Mouse (Mus musculus) cerebellum, postnatal 25 days (tissue): ENCODE results near the gene 4930544D05Rik.
A peak's percentile ranks its signal among the peaks of the same experiment; 100 is the strongest.

ENCODE experiments used
- DNase-seq, 2 experiments: peaks; one replicate each; pipeline ENCODE4 v3.0.0; 2021; ENCODE audit warnings: mixed read lengths in 2 of 2

The 4930544D05Rik gene

GRCm38 (mm10) chr11:70644564-70645103, 29.0 kb downstream of the 4930544D05Rik start:
- peak in 1 of 2 experiments; percentile 63 for DNase-seq

DNA sequence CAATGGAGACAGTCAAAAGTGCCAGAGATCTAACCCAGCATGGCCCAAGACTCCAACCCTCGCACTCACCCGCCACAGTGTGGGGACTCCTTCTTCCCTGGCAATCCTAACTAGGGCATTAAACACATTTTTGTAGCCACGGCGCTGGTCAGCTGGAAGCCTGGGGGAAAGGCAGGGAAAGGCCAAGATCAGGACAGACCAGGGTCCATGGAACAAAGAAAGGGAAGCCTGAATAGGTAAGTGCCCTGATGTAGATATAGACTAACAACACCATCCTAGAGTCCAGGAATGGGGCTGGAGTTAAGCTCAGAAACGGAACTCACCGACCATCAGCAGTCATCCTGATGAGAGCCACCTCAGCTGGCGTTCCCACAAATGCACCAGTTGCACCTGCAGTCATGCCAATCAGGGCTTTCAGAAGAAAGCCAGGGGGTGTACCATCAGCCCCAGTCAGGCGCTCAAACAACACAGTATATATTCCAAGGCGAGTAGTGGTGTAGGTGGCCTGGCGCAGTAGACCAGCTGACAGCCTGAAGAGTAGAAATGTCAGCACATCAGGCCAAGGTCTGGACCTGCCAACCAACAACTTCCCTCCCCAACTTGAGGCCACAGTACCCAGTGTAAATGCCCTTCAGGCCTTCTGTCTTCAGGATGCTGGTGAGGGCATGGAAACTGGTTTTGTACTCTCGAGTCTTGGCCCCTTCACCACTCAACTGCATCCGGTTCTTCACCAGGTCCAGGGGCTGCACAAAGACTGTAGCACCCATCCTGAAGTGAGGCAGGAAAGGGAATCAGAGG, 30.0 kb downstream of the 4930544D05Rik start:
- peak in 1 of 2 experiments; percentile 27 for DNase-seq

DNA sequence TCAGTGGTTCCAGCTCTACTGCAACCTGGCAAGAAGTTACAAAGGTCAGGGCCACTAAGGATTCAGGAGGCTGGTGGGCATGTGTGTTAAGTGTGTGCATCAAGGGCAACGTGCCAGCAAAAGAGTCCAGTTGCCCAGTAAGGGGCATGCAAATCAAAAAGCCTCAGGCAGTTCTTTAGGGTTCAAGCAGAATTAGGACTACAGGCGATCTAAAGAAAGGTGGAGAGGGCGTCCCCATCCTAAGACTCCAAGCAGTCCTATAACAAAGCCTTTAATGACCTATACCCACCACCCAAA, 30.6 kb downstream of the 4930544D05Rik start:
- DNase-seq, result peak; percentile 34 to 56

- DNase-seq, result peak; percentile 95 to 98
Measured at GRCm38 (mm10) chr11:70646691-70647650, 31.3 kb downstream of the 4930544D05Rik start, which contains the start of the genes Rnf167 and Slc25a11. Rnf167 (plus strand) TSS chr11:70647235. Slc25a11 (minus strand) TSS chr11:70647479.

DNA sequence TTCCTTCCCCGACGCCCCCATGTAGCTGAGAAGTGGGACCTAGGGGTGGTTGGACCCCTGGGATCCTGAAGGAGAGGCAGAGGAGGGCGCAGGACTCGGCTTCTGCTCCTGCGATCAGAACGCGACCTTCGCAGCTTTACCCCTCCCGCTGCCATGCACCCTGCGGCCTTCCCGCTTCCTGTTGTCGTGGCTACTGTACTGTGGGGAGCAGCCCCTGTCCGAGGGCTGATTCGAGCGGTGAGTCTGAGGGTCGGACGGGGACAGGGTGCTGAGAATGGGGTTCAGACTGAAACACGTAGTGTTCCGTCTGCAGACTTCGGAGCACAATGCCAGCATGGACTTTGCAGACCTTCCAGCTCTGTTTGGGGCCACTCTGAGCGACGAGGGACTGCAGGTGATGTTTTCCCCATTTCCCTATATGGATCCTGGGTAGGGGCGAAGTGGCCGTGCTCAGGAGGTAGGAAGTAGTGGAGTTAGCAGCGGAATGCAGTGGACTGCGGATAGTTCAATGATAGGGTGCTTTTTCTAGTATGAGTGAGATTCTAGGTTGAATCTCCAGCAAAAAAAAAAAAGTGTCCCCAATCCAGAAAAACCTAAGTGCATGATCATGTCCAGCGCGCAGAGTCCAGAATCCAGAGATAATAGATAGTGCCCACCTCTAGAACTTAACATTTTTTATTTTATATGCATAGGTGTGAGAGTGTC, 32.2 kb downstream of the 4930544D05Rik start:
- peak; percentile 39 to 53 for DNase-seq

GRCm38 (mm10) chr11:70648512-70648911, 32.9 kb downstream of the 4930544D05Rik start:
- DNase-seq, result peak in 1 of 2 experiments; percentile 2

DNA sequence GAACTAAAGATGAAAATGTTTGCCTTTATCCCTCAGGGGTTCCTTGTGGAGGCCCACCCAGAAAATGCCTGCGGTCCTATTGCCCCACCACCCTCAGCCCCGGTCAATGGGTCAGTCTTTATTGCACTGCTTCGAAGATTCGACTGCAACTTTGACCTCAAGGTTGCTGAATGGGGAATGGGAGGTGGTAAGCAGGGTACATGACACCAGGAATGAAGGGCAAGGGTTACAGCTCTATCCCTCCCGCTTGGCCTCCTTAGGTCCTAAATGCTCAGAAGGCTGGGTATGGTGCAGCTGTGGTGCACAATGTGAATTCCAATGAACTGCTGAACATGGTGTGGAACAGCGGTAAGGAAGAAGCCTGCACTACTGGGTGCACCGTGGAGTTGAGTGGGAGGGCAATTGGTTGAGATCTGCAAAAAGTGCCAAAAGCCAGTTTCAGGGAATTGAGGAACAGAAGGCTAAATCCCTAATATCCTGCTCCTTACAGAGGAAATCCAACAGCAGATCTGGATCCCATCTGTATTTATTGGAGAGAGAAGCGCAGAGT, 33.6 kb downstream of the 4930544D05Rik start:
- DNase-seq, result peak in 1 of 2 experiments; percentile 6

DNA sequence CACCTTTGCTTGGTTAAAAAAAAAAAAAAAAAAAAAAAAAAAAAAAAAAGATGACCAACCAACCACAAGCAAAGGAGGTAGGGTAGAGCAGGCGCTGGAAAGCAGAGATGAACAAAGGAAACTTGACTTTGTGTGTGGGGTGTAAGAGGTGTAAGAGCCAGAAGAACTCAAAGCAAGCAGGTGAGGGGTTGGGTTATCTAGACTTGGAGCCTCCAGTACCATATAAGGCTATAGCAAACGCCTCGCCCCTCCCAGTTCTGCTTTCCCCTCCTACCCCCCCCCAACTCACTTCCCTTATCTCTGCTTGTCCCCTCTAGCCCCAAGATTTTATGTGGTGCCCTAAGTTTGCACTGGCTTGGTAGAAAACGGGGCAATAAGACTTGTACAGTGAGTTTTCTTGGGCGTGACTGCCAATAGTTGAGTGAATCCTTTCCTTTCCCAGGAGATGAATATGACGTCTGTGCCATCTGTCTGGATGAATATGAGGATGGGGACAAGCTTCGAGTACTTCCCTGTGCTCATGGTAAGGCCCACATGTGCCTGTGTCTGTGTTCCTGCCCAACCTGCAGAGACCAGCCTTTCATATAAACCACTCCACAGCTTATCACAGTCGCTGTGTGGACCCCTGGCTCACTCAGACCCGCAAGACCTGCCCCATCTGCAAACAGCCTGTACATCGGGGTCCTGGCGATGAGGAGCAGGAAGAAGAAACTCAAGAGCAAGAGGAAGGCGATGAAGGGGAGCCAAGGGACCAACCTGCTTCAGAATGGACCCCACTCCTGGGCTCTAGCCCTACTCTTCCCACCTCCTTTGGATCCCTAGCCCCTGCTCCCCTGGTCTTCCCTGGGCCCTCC, 34.9 kb downstream of the 4930544D05Rik start:
- DNase-seq, result peak in 1 of 2 experiments; percentile 14

GRCm38 (mm10) chr11:70651391-70651790, 35.7 kb downstream of the 4930544D05Rik start:
- DNase-seq, result peak in 1 of 2 experiments; percentile 4

GRCm38 (mm10) chr11:70652029-70652883, 36.6 kb downstream of the 4930544D05Rik start:
- DNase-seq, result peak; percentile 10 to 26

- DNase-seq, result no peak
Measured at GRCm38 (mm10) chr11:70652884-70653344, 37.3 kb downstream of the 4930544D05Rik start.

DNA sequence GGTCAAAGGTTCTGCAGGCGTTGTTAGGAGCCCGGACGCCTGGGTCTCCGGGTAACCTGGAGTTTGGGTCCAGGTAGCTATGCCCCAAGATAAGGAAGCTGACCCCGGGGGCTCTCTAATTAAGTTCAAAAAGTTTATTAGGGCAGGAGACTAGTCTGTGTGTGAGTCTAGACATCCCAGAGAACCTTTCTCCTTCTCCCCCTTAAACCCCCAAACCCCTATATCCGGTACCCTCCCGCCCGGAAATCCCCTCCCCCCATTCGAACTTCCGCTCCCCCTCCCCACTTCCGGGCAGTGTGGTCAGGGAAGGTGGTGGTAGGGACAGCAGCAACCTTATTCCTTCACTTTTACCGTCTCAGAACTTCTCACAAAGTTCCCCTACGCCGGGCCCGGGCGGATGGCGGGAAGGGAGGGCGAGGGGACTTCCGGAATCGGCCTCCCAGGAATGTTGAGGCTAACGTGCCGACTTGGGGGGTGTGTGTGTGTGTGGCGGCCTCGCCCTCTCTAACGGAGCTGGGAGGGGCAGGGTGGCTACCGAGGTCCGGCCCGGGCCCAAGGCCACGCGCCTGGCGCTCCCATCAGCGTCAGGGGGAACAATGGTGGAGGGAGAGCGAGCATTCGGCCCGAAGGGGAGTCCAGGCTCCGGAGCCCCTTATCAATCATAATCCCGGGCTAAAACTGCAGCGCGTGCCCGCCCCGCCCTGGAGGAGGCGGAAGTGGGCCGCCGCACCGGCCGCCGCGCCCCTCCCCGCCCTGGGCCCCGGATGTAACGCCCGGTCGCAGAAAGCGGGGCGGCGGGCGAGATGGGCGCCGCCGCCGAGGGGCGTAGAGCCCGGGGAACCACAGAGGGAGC, 37.9 kb downstream of the 4930544D05Rik start:
- DNase-seq, result peak; percentile 74 to 85

- DNase-seq, result peak; percentile 81 to 91
Measured at GRCm38 (mm10) chr11:70654198-70654922, 38.7 kb downstream of the 4930544D05Rik start, which contains the start of gene Pfn1. Pfn1 (minus strand) TSS chr11:70654644.

DNA sequence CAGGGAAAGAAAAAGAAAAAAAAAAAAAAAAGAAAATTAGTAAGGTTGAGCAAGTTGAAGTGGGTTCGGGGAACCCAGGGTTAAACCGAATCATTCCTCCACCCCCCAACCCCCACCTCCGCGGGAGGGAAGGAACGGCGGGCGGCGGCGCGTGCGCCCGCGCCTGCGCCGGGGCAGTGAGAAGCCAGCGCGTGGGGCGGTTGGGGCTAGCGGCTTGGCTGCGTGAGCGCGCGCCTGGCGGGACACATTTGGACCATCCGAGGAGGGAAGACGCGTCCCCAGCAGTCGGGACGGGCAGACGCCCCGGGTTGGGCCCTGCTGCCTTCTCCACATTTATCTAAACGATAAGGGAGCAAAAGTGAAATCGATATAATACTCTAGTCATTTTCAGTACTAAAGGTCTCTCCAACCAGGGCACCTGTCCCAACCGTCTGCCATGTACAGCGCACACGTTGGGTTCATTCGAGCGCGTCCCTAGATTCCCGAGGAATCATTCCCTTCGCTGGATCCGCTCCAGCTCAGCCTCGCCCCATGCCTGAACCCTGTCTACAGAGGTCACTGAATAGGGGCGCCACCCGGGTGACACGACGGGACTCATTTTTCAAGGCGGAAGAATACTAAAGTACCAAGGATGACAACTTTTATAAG, 39.4 kb downstream of the 4930544D05Rik start:
- DNase-seq, result peak; percentile 92 to 94

GRCm38 (mm10) chr11:70655571-70656455, 40.2 kb downstream of the 4930544D05Rik start:
- peak; percentile 56 to 60 for DNase-seq

- DNase-seq, result peak; percentile 61 to 77
Measured at GRCm38 (mm10) chr11:70656456-70656927, 40.8 kb downstream of the 4930544D05Rik start.
